Mouse (Mus musculus) heart, embryonic 10.5 days (tissue): ENCODE results near the gene Sh2d4b. TPM values are rescaled to one million over a fixed set of nuclear protein-coding genes. Genes with fewer than 3 reads are reported as not detected.
A peak's percentile ranks its signal among the peaks of the same experiment; 100 is the strongest.

Source experiments
- DNase-seq: peaks from one replicate; pipeline ENCODE4 v3.0.0-alpha.2; 2017; ENCODE audit warnings: low spot score
- H3K27ac ChIP-seq: fragments of 300-500 bp; sonication (generic); 2 replicates; pipeline ENCODE4 v1.5.1; 2016; ENCODE audit warnings: mild to moderate bottlenecking
- H3K27me3 ChIP-seq: fragments of 300-500 bp; sonication (generic); 2 replicates; pipeline ENCODE4 v1.6.1; 2016; ENCODE audit warnings: mild to moderate bottlenecking; ENCODE audit not compliant: poor library complexity, insufficient read depth, severe bottlenecking
- H3K36me3 ChIP-seq: fragments of 300-500 bp; sonication (generic); 2 replicates; pipeline ENCODE4 v1.6.1; 2016; ENCODE audit warnings: mild to moderate bottlenecking, moderate library complexity
- H3K4me1 ChIP-seq: fragments of 300-500 bp; sonication (generic); 2 replicates; pipeline ENCODE4 v1.6.1; 2016; ENCODE audit warnings: mild to moderate bottlenecking
- H3K4me3 ChIP-seq: fragments of 300-500 bp; sonication (generic); 2 replicates; pipeline ENCODE4 v1.5.1; 2016; ENCODE audit warnings: mild to moderate bottlenecking, moderate library complexity
- H3K9me3 ChIP-seq: fragments of 300-500 bp; sonication (generic); 2 replicates; pipeline ENCODE4 v1.6.1; 2016; ENCODE audit warnings: mild to moderate bottlenecking, moderate library complexity
- WGBS: fragments of 180-500 bp; shearing (Covaris S2); methylation state at CpG from one replicate; pipeline ENCODE4 v1.1.7; 2016; 5-methylcytosine and 5-hydroxymethylcytosine counted together
- polyA plus RNA-seq: library from polyadenylated mRNA; unstranded; fragments of >200 nt; fragmentation: Nextera tagmentation; extraction: Ambion mirVana; gene quantifications from 2 replicates; pipeline ENCODE4 v1.2.1, GENCODE M21; 2016

The Sh2d4b gene
- polyA plus RNA-seq, 1 experiment from 2014 or later: 0.14 TPM

GRCm38 (mm10) chr14:40897916-40898315, 4.8 kb upstream of the Sh2d4b start:
- 80% methylated on average over 3 of the region's 3 CpGs for WGBS
- Histone ChIP-seq H3K4me1 (peaks cover 25% of the 10 kb centered on the region), H3K36me3 (no peaks in the 10 kb centered on the region), H3K27ac (no peak overlapping the region), H3K27me3 (no peaks in the 10 kb centered on the region), H3K4me3 (no peak overlapping the region), H3K9me3 (no peaks in the 10 kb centered on the region)
- DNase-seq: no peak

- peaks cover 21% of the 10 kb centered on the region for H3K4me1 ChIP-seq
- no peak for DNase-seq
- no peak overlapping the region for H3K27ac ChIP-seq
- H3K9me3 ChIP-seq: no peaks in the 10 kb centered on the region
- no peaks in the 10 kb centered on the region for H3K36me3 ChIP-seq
- H3K4me3 ChIP-seq: no peak overlapping the region
- no peaks in the 10 kb centered on the region for H3K27me3 ChIP-seq
- WGBS: 73% methylated on average over 8 of the region's 8 CpGs
These were observed 2.6 kb upstream of the Sh2d4b start for GRCm38 (mm10) chr14:40895681-40896080.

GRCm38 (mm10) chr14:40894576-40895247, 1.6 kb upstream of the Sh2d4b start:
- peak overlapping the region; percentile 46 for H3K4me3 ChIP-seq

GRCm38 (mm10) chr14:40893884-40894283, 818 bp upstream of the Sh2d4b start:
- no peak for DNase-seq
- Histone ChIP-seq H3K27ac (no peak overlapping the region), H3K36me3 (no peaks in the 10 kb centered on the region), H3K9me3 (no peaks in the 10 kb centered on the region), H3K4me1 (peaks cover 21% of the 10 kb centered on the region), H3K27me3 (no peaks in the 10 kb centered on the region), H3K4me3 (0 out of 2 replicates have a peak overlapping the region, but pooled peaks have one; percentile 46)
- WGBS: 58% methylated on average over 8 of the region's 8 CpGs

More at GRCm38 (mm10) chr14:40894576-40895247, 1.6 kb upstream of the Sh2d4b start:
- H3K27ac ChIP-seq: no peak overlapping the region
- H3K36me3 ChIP-seq: no peaks in the 10 kb centered on the region
- DNase-seq: peak; percentile 91
- no peaks in the 10 kb centered on the region for H3K27me3 ChIP-seq
- 15% methylated on average over 23 of the region's 23 CpGs for WGBS
- H3K9me3 ChIP-seq: no peaks in the 10 kb centered on the region
- H3K4me1 ChIP-seq: peaks cover 21% of the 10 kb centered on the region

GRCm38 (mm10) chr14:40892326-40892825, 690 bp downstream of the Sh2d4b start:
- Histone ChIP-seq H3K9me3 (no peaks in the 10 kb centered on the region), H3K27me3 (no peaks in the 10 kb centered on the region), H3K27ac (no peak overlapping the region; the same call in 1 of the 2 replicates), H3K4me3 (no peak overlapping the region), H3K4me1 (peaks cover 21% of the 10 kb centered on the region), H3K36me3 (no peaks in the 10 kb centered on the region)
- DNase-seq: no peak
- WGBS: 70% methylated on average over 7 of the region's 7 CpGs

- WGBS: 85% methylated on average over 4 of the region's 4 CpGs
- DNase-seq: no peak
- no peaks in the 10 kb centered on the region for H3K27me3 ChIP-seq
- H3K36me3 ChIP-seq: no peaks in the 10 kb centered on the region
- H3K4me1 ChIP-seq: peaks cover 21% of the 10 kb centered on the region
- H3K27ac ChIP-seq: no peak overlapping the region
- no peaks in the 10 kb centered on the region for H3K9me3 ChIP-seq
- no peak overlapping the region for H3K4me3 ChIP-seq
These were observed 1.6 kb downstream of the Sh2d4b start for GRCm38 (mm10) chr14:40891506-40891905.

GRCm38 (mm10) chr14:40889704-40890103, 3.4 kb downstream of the Sh2d4b start:
- no peak for DNase-seq
- Histone ChIP-seq H3K36me3 (no peaks in the 10 kb centered on the region), H3K9me3 (no peaks in the 10 kb centered on the region), H3K27ac (no peak overlapping the region), H3K4me3 (no peak overlapping the region), H3K27me3 (no peaks in the 10 kb centered on the region), H3K4me1 (peaks cover 32% of the 10 kb centered on the region)
- WGBS: 80% methylated on average over 4 of the region's 4 CpGs

GRCm38 (mm10) chr14:40889181-40889580, 3.9 kb downstream of the Sh2d4b start:
- H3K27ac ChIP-seq: no peak overlapping the region
- peaks cover 31% of the 10 kb centered on the region for H3K4me1 ChIP-seq
- H3K27me3 ChIP-seq: no peaks in the 10 kb centered on the region
- no peak overlapping the region for H3K4me3 ChIP-seq
- WGBS: 87% methylated on average over 2 of the region's 2 CpGs
- DNase-seq: no peak
- no peaks in the 10 kb centered on the region for H3K9me3 ChIP-seq
- H3K36me3 ChIP-seq: no peaks in the 10 kb centered on the region

- peaks cover 19% of the 10 kb centered on the region for H3K4me1 ChIP-seq
- H3K36me3 ChIP-seq: no peaks in the 10 kb centered on the region
- DNase-seq: no peak
- no peaks in the 10 kb centered on the region for H3K9me3 ChIP-seq
- no peaks in the 10 kb centered on the region for H3K27me3 ChIP-seq
- H3K4me3 ChIP-seq: no peak overlapping the region
- WGBS: 74% methylated on average over 6 of the region's 6 CpGs
- H3K27ac ChIP-seq: no peak overlapping the region
These were observed 6.5 kb downstream of the Sh2d4b start for GRCm38 (mm10) chr14:40886428-40887202.

GRCm38 (mm10) chr14:40885752-40886151, 7.3 kb downstream of the Sh2d4b start:
- peak overlapping the region; percentile 56; the same call in 1 of the 2 replicates for H3K27ac ChIP-seq
- 6% methylated on average over 1 of the region's 1 CpGs for WGBS
- H3K4me3 ChIP-seq: no peak overlapping the region
- no peaks in the 10 kb centered on the region for H3K27me3 ChIP-seq
- no peaks in the 10 kb centered on the region for H3K9me3 ChIP-seq
- no peak for DNase-seq
- H3K4me1 ChIP-seq: peaks cover 19% of the 10 kb centered on the region
- no peaks in the 10 kb centered on the region for H3K36me3 ChIP-seq

- WGBS: 6% methylated on average over 4 of the region's 4 CpGs
- DNase-seq: no peak
These were observed 7.8 kb downstream of the Sh2d4b start for GRCm38 (mm10) chr14:40885225-40885624.

GRCm38 (mm10) chr14:40874565-40874964, 18.5 kb downstream of the Sh2d4b start:
- DNase-seq: no peak
- Histone ChIP-seq H3K9me3 (no peaks in the 10 kb centered on the region), H3K4me3 (no peak overlapping the region), H3K27me3 (no peaks in the 10 kb centered on the region), H3K27ac (no peak overlapping the region), H3K36me3 (no peaks in the 10 kb centered on the region), H3K4me1 (no peaks in the 10 kb centered on the region)

More at GRCm38 (mm10) chr14:40885225-40885624, 7.8 kb downstream of the Sh2d4b start:
- H3K4me3 ChIP-seq: peak overlapping the region; percentile 27; the same call in 1 of the 2 replicates
- H3K4me1 ChIP-seq: peaks cover 19% of the 10 kb centered on the region
- peak overlapping the region; percentile 56 for H3K27ac ChIP-seq
- no peaks in the 10 kb centered on the region for H3K27me3 ChIP-seq
- no peaks in the 10 kb centered on the region for H3K9me3 ChIP-seq
- no peaks in the 10 kb centered on the region for H3K36me3 ChIP-seq

- 72% methylated on average over 5 of the region's 5 CpGs for WGBS
- H3K4me3 ChIP-seq: no peak overlapping the region
These were observed 19.1 kb downstream of the Sh2d4b start for GRCm38 (mm10) chr14:40873961-40874360.

More at GRCm38 (mm10) chr14:40873961-40874360, 19.1 kb downstream of the Sh2d4b start:
- Histone ChIP-seq H3K27ac (no peak overlapping the region), H3K4me1 (no peaks in the 10 kb centered on the region), H3K27me3 (no peaks in the 10 kb centered on the region), H3K36me3 (no peaks in the 10 kb centered on the region), H3K9me3 (no peaks in the 10 kb centered on the region)
- DNase-seq: no peak
